Mouse (Mus musculus): ENCODE results near the gene Aoc1. TPM values are rescaled to one million over a fixed set of nuclear protein-coding genes. Genes with fewer than 3 reads are reported as not detected.

Aoc1 gene
- polyA plus RNA-seq (2015; fragmentation: Nextera tagmentation; extraction: Ambion mirVana): 0.66 and 0.86 TPM in 2 replicates

DNA sequence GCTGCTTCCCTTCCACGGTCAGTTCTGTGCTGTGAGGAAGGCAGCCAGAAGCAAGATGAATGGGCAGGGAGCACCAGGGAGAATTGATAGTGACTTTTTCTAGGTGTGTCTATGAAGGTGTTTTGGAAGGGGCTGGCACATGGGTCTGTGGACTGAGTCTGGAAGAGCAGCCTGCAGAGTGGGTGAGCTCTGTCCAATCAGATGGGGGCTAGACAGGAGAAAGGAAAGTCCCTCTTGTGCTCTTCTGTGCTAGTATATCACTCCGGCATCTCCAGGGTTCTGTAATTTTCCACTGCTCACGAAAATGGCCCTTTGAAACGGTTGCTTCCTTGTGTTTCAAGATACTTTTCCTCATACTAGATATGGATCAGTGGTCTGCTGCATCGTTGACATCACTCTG lies at the start of gene Aoc1:
Gene Aoc1 (plus strand): TSS at position 301 of the 400 bp plus-strand sequence.
- DNase-seq (ENCODE audit: low spot score): no peak

DNA sequence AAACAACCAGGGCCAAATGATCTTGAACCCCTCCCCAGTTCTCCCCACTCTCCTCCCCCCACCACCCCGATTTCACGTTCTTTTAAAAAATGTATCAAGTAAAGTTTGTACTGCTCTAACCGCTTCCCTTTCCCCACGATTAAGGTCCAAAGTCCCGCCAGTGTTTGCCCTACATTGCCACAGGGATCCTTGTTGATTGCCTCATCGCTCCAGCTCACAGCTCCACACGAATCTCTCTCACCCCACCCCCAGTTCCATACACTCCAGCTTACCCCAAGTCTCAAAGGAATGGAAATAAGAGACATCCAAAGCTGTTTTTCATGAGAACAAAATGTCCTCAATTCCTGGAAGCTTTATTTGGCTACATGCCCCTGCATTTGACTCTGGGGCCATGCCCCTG lies 47.7 kb upstream of the Aoc1 start:
- DNase-seq (ENCODE audit: low spot score): no peak

DNA sequence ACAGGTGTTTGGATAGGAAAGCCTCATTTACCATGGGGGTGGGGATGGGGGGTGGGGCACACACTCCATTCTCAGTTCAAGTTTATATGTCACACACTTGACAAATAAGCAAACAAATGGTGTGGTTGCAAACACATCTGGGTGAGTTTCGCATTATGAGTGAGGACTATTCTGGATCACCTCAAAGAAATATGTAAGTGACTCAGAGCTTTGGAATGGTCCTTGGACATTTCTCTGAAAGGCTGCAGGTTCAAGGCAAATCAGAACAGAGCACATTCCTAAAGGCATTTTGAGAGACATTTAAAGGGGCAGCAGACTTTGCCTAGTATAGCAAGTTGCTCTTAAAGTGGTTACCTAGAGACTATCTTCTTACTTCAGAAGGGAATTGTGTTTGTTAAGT lies 43.7 kb upstream of the Aoc1 start:
- no peak for DNase-seq (ENCODE audit: low spot score)

DNA sequence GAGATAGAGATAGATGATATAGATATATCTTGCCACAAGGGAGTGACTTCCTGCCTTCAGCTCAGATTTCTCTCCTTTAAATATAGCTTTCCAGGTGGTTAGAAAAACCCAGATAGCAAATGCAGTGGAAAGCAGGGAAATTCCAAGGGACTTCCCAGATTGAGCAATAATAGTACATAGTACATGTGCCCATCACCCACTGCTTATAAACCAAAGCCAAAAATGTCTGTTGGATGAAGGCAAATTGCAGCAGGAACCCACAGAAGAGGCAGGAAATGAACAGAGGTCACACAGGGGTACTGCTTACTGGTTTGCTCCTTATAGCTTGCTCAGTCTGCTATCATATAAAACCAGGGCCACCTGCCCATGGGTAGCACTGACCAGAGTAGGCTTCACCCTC lies 43.0 kb upstream of the Aoc1 start:
- no peak for DNase-seq (ENCODE audit: low spot score)

DNA sequence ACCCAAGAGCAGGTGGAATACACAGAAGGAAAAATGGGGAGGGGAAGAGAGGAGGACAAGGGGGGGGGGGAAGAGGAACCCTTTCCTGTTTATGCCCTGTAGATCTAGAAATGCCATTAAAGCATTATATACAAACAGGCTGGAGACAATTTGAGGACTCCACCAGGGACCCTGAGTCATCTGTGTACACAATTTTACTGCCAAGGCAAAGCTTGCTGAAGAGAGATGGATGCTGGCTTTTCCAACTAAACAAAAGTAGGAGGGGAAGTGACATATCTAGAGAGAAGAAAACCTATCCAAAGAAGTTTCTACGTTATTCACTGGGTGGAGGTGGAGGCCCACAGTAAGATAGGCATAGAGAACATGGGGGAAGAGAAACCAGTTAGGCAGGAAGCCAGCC lies 42.5 kb upstream of the Aoc1 start:
- no peak for DNase-seq (ENCODE audit: low spot score)

DNA sequence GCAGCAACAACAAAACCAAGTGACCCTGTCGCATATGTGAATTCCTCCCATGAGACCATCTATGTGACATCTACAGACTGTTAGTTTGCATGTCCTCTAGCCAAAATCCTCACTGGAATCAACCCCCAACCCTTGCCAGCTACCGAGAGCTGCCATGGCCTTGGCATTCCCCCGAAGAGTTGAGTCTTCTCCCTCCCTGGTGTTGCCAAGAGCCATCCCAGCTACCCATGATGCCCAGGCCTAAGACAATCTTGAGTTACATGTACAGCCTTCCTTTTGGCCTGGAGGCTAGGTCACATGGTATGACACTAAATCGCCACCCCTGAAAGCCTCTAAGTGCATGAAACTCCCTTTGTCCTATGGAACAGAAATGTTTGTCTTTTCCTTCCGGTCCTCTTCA lies 41.6 kb upstream of the Aoc1 start:
- DNase-seq (ENCODE audit: low spot score): no peak

DNA sequence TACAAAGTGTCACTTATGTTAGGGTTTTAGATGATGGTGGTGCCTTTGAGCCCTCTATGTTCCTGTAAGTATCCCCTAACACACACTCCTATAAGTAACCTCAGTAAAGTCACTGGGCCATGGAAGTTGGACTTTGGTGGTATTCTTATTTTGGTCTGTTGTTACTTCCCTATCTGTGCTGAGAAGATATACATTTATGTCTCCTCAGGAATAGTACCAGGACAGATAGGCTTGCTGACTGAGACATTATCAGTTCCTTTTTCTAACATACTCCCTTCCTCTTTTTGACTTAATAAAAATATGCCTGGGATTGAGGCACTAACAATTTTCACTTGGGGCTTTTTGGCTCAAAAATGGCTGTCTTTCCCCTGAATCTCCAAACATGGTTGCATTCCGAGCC lies 40.3 kb upstream of the Aoc1 start:
- DNase-seq (ENCODE audit: low spot score): no peak

- no peak for DNase-seq (ENCODE audit: low spot score)
These were observed 39.2 kb upstream of the Aoc1 start for GRCm38 (mm10) chr6:48833515-48833914.

DNA sequence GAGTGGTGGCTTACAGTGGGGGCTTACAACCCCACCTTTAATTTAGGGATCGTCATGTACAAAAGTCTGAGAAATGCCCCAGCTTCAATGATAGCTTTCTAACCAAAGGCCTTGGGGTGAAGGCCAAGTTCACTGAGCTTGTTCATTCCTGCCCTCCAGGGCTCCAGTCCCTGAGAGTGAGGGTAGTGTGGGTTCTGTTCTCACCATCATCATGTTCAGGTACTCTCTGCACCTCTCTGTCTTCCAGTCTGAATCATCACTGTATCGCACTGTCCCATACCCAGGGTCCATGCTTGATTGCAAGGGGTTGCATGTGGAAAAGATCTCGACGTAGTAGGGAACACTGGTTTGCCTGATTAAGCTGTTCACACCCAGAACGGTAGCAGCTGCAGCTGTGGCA lies 37.5 kb upstream of the Aoc1 start:
- DNase-seq (ENCODE audit: low spot score): no peak

GRCm38 (mm10) chr6:48836146-48836545 lies 36.5 kb upstream of the Aoc1 start:
- DNase-seq (ENCODE audit: low spot score): no peak

DNA sequence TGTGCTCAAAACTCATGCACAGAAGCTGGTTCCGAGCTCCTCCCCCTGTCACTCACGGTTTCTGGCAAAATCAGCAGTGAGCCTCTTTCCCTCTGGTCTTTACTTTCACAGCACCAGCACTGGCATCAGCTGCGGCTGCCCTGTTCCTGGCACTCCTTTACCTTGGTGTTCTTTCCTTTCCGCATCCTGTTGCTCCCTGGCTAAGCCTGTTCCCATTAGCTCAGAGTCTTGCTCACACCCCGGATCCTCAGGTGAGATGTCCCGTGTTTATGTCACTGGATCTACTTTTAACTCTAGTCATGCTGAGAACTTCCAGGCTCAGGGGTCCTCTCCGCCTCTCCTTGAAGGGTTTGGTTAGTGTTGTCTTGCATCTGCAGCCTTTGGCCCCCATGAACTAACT lies 35.2 kb upstream of the Aoc1 start:
- no peak for DNase-seq (ENCODE audit: low spot score)

DNA sequence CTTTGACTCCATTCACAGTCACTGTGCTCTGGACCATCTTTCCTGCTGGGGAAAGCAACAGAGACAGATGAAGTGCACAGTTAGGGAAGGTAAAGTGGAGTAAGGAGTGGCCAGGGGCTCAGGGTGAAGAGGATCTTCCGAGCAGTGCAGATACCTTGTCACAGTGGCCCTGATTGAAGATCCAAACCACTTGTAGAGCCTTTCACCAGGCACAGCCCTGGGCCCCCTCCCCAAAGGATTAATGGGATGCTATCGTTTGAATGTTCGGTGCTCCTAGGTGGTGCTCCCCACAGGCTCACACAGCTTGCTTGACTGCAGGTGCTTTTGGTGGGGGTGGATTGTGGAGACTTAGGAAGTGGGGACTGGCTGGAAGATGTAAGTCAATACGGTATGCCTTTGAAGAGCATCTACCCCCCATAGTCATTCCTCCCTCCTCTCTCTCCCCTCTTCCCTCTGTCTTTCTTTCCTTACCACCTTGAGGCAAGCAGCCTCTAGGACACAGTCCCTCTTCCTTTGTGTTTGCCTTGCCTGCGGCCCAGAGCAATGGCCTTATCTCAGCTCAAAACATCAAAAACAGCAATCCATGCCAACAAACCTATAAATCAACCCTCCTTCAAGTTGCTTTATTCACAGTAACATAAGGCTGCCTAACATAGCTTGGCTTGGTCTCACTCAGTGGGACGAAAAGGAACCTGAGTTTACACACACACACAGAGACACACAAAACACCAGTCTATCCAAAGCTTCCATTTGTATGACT lies 34.2 kb upstream of the Aoc1 start:
- DNase-seq (ENCODE audit: low spot score): no peak

GRCm38 (mm10) chr6:48840371-48840969 lies 32.2 kb upstream of the Aoc1 start, which contains the start of gene Tmem176a:
Gene Tmem176a, plus strand, starts transcription at chr6:48840919.
- no peak for DNase-seq (ENCODE audit: low spot score)

GRCm38 (mm10) chr6:48840973-48841625 lies 31.6 kb upstream of the Aoc1 start, which contains the start of gene Tmem176b:
Gene Tmem176b, minus strand, starts transcription at chr6:48841496.
- DNase-seq (ENCODE audit: low spot score): peak; percentile 50

DNA sequence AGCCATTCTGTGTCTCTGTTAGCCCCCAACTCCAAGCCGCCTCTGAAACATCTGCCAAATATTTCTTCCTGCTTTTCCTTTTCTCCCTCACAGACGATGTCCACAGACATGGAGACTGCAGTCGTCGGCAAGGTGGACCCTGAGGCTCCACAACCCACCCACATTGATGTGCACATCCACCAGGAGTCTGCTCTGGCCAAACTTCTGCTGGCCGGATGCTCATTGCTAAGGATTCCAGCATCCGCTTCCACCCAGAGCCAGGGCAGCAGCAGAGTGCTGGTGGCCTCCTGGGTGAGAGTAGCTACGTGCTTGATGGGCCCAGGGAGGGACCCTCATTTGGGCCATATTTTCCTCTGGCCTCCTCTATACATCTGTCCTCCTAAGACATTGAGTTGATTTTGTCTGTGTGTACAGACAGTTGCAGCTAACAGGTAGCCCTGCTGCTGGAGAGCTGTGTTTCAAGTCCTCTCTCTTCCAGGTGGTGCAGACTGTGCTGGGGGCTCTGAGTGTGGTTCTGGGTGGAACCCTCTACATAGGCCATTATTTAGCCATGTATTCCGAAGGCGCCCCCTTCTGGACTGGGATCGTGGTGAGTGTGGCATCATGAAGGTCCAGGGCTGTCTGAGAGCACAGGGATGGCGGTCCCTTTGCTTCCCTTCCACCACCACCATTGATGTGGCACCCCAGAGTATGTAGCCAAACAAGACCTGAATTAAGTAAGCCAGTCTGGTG lies 30.4 kb upstream of the Aoc1 start:
- DNase-seq (ENCODE audit: low spot score): peak; percentile 29

- no peak for DNase-seq (ENCODE audit: low spot score)
These were observed 27.6 kb upstream of the Aoc1 start for GRCm38 (mm10) chr6:48845086-48845485.

DNA sequence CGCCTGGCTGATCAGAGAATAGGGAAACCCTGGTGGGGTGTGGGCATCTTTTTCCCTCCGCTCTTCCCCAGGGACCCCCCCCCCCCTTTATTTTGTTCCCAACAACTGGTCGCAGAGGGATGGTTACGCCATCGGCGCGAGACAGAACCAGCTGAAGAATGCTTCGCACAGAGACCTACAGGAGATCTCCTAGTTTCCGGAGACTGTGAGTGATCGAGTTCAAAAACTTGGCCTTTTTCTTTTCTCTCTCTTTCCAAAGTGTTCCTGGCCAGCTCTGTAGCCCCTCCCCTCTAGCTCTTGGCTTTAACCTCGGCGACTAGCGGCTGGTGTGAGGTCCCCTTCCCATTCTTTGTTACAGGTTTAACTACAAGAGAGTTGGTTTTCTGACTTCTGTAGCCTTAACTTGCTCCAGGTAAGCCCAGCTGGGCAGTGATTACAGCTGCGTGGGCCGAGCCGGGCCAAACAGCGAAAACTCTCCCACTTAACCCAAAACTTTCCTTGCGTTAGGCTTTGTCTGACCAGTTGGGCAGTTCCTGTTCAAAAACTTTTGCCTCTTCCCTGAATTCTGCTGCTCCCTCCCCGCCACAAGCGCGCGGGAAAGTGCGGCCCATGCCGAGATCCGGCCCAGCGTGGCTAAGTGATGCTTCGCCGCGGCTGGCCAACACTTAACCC lies 20.7 kb upstream of the Aoc1 start:
- DNase-seq (ENCODE audit: low spot score): no peak

DNA sequence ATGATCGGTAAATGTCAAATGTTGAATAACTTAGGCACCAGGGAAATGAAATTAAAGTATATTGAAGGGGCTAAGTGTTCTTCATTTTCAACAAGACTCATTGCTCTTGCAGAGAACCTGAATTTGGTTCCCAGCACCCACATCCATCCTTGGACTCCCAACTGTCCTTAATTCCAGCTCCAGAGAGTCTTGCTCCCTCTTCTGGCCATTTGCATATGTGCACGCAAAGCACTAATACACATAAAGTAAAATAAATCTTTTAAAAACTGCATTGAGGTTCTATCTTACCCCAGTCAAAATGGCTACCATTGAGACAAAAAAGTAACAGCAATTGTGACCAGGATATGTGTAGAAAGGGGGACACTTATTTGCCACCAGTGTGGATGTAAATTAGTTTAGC lies 18.5 kb upstream of the Aoc1 start:
- DNase-seq (ENCODE audit: low spot score): no peak

- peak; percentile 20 for DNase-seq (ENCODE audit: low spot score)
These were observed 14.9 kb upstream of the Aoc1 start for GRCm38 (mm10) chr6:48857613-48858302.

GRCm38 (mm10) chr6:48860130-48860815 lies 12.4 kb upstream of the Aoc1 start:
- DNase-seq (ENCODE audit: low spot score): peak; percentile 81

Data from thymus, postnatal 0 days (tissue).